In genomic region chr11:55978146-55978545, GRCm38 (mm10) we compare ENCODE assay signal across 32 mouse cellular contexts.
DNase-seq lines count a peak whose midpoint lies in the region; ATAC-seq lines count a peak whose summit lies in the region.
"Had no signal": no experiment of that assay in that cellular context is flagged by ENCODE, and none has a peak within 500 bp of the region (broad histone marks: within the 10 kb centered on the region; RNA-seq: fewer than 3 reads in every experiment).

No protein-coding gene starts in this region.

- no peak overlapping the region for H3K27ac ChIP-seq in forebrain, embryonic 14.5 days (ENCODE audit: low read depth, low read length)
- H3K27ac ChIP-seq in forebrain, embryonic 11.5 days (ENCODE audit: low read depth, low read length), result no peak overlapping the region
- H3K27ac ChIP-seq: embryonic facial prominence, embryonic 15.5 days; forebrain, embryonic 15.5 days; heart, adult 2 months; hindbrain, embryonic 14.5 days; limb, embryonic 10.5 days; limb, embryonic 15.5 days; liver, embryonic 13.5 days; midbrain, embryonic 15.5 days; stomach, postnatal 0 days had no signal

- no peak overlapping the region for H3K9ac ChIP-seq in forebrain, embryonic 14.5 days (ENCODE audit: low read length)
- H3K9ac ChIP-seq in forebrain, embryonic 11.5 days (ENCODE audit: low read length), result no peak overlapping the region
- H3K9ac ChIP-seq: embryonic facial prominence, embryonic 15.5 days; forebrain, embryonic 15.5 days; heart, embryonic 12.5 days; hindbrain, embryonic 14.5 days; limb, embryonic 15.5 days; liver, embryonic 13.5 days; midbrain, embryonic 15.5 days had no signal

- DNase-seq in adrenal gland, postnatal 10 days, result peak; percentile 24
- DNase-seq in adrenal gland, adult 2 months, result no peak
- peak; percentile 45 for DNase-seq in forebrain, embryonic 14.5 days (ENCODE audit: low spot score)
- no peak for DNase-seq in forebrain, embryonic 11.5 days (ENCODE audit: low spot score)
- peak; percentile 13 to 56 for DNase-seq in left cerebral cortex, postnatal 10 days (ENCODE audit: extremely low spot score in 1 of 2, low spot score in 2 of 2)
- DNase-seq in left cerebral cortex, postnatal 36 days (ENCODE audit: low spot score in 2 of 2), result no peak
- DNase-seq in right cerebral cortex, postnatal 10 days (ENCODE audit: low spot score in 2 of 2), result peak; percentile 61 to 66
- DNase-seq in right cerebral cortex, adult 18-20 months, result no peak
- DNase-seq: adrenal gland, postnatal 36 days; cerebellum, adult 9-10 months; embryo, embryonic 11 days; heart, adult 2 months; heart, postnatal 4 days; kidney, adult 11 months; kidney, postnatal 14 days; liver, embryonic 13.5 days; lung, adult 18-20 months; lung, postnatal 4 days; thymus, adult 18-20 months; thymus, postnatal 25 days had no signal

- no peaks in the 10 kb centered on the region for H3K36me3 ChIP-seq in forebrain, embryonic 14.5 days (ENCODE audit: control insufficient read depth, insufficient read depth, low read length)
- H3K36me3 ChIP-seq in forebrain, embryonic 11.5 days (ENCODE audit: control insufficient read depth, insufficient read depth, low read length), result no peaks in the 10 kb centered on the region
- H3K36me3 ChIP-seq: embryonic facial prominence, embryonic 15.5 days; forebrain, embryonic 15.5 days; heart, embryonic 12.5 days; limb, embryonic 10.5 days; limb, embryonic 15.5 days; liver, embryonic 13.5 days; midbrain, embryonic 15.5 days had no signal

- H3K4me2 ChIP-seq in forebrain, embryonic 14.5 days (ENCODE audit: low read length), result no peak overlapping the region
- H3K4me2 ChIP-seq in forebrain, embryonic 11.5 days (ENCODE audit: low read depth, low read length, severe bottlenecking), result no peak overlapping the region
- H3K4me2 ChIP-seq: embryonic facial prominence, embryonic 15.5 days; forebrain, embryonic 15.5 days; heart, embryonic 12.5 days; hindbrain, embryonic 14.5 days; limb, embryonic 15.5 days; liver, embryonic 13.5 days; midbrain, embryonic 15.5 days had no signal

- H3K4me1 ChIP-seq in forebrain, embryonic 14.5 days (ENCODE audit: control insufficient read depth, insufficient read depth, low read length), result no peaks in the 10 kb centered on the region
- H3K4me1 ChIP-seq in forebrain, embryonic 11.5 days (replicated peaks; ENCODE audit: control insufficient read depth, insufficient read depth, low read length), result no peaks in the 10 kb centered on the region
- H3K4me1 ChIP-seq: forebrain, embryonic 15.5 days; heart, embryonic 12.5 days; limb, embryonic 15.5 days; liver, embryonic 13.5 days; megakaryocyte, embryonic 14.5 days had no signal

- intact Hi-C loops in left cerebral cortex, postnatal 10 days (cut with DNase I), result no loop called here
- intact Hi-C loops in left cerebral cortex, postnatal 36 days (cut with DNase I), result no loop called here

- 68% methylated on average over 6 of the region's 6 CpGs for WGBS in forebrain, embryonic 14.5 days
- WGBS in forebrain, embryonic 11.5 days, result 84% methylated on average over 6 of the region's 6 CpGs

- no peak overlapping the region for H3K4me3 ChIP-seq in forebrain, embryonic 14.5 days (ENCODE audit: low read depth, low read length)
- no peak overlapping the region for H3K4me3 ChIP-seq in forebrain, embryonic 11.5 days (ENCODE audit: low read depth, low read length)
- H3K4me3 ChIP-seq: embryonic facial prominence, embryonic 15.5 days; forebrain, embryonic 15.5 days; heart, adult 2 months; heart, embryonic 12.5 days; limb, embryonic 10.5 days; limb, embryonic 15.5 days; liver, embryonic 13.5 days; megakaryocyte, embryonic 14.5 days; midbrain, embryonic 15.5 days had no signal

- no peak for ATAC-seq in forebrain, embryonic 14.5 days
- ATAC-seq in forebrain, embryonic 11.5 days (replicated peaks; ENCODE audit: low FRiP score), result no peak
- ATAC-seq: activated CD4-positive, CD25-positive, alpha-beta regulatory T cell, adult 4 months; forebrain, embryonic 15.5 days; inflammation-experienced regulatory T-cells, adult 6 months; lung, postnatal 0 days; midbrain, embryonic 15.5 days had no signal

- H3K9me3 ChIP-seq in forebrain, embryonic 14.5 days (replicated peaks; ENCODE audit: control insufficient read depth, low read length), result no peaks in the 10 kb centered on the region
- H3K9me3 ChIP-seq in forebrain, embryonic 11.5 days (ENCODE audit: control insufficient read depth, low read length), result no peaks in the 10 kb centered on the region
- H3K9me3 ChIP-seq: embryonic facial prominence, embryonic 15.5 days; forebrain, embryonic 15.5 days; heart, embryonic 12.5 days; limb, embryonic 10.5 days; limb, embryonic 15.5 days; liver, embryonic 13.5 days; megakaryocyte, embryonic 14.5 days; midbrain, embryonic 15.5 days had no signal

- no peaks in the 10 kb centered on the region for H3K27me3 ChIP-seq in forebrain, embryonic 14.5 days (replicated peaks; ENCODE audit: control insufficient read depth, insufficient read depth, low read length)
- H3K27me3 ChIP-seq in forebrain, embryonic 11.5 days (ENCODE audit: control insufficient read depth, insufficient read depth, low read length), result no peaks in the 10 kb centered on the region
- H3K27me3 ChIP-seq: embryonic facial prominence, embryonic 15.5 days; forebrain, embryonic 15.5 days; heart, embryonic 12.5 days; limb, embryonic 15.5 days; liver, embryonic 13.5 days; midbrain, embryonic 15.5 days had no signal

Comparison
In these comparisons a context has a peak if more than half of its experiments do, and no peak if none do; other contexts are left out.
1. DNase-seq: peak in adrenal gland, postnatal 10 days (single experiment), forebrain, embryonic 14.5 days (single experiment), left cerebral cortex, postnatal 10 days (2 of 2) and right cerebral cortex, postnatal 10 days (2 of 2); none in adrenal gland, adult 2 months (single experiment), forebrain, embryonic 11.5 days (single experiment), left cerebral cortex, postnatal 36 days (0 of 2) and right cerebral cortex, adult 18-20 months (single experiment).